Mouse (Mus musculus) bone marrow, adult 2 months (tissue): ENCODE data around the gene Nprl2.

Source experiments
- CTCF ChIP-seq: fragments of 200-500 bp; IDR thresholded peaks from 2 replicates; pipeline ENCODE4 v1.5.1; 2011; ENCODE audit warnings: low read length, control low read depth; ENCODE audit not compliant: control insufficient read depth, insufficient read depth
- POLR2A ChIP-seq: fragments of 200-500 bp; IDR thresholded peaks from 2 replicates; pipeline ENCODE4 v1.6.1; 2011; ENCODE audit warnings: low read depth, mild to moderate bottlenecking, control low read depth, low read length, borderline replicate concordance; ENCODE audit not compliant: control insufficient read depth

- TF ChIP-seq CTCF: peak; percentile 7; the same call in 1 of the 2 replicates
- peak; percentile 93 for TF ChIP-seq POLR2A
Measured at GRCm38 (mm10) chr9:107554319-107554825, 12.3 kb downstream of the Nprl2 start.
